Mouse (Mus musculus) heart, embryonic 13.5 days (tissue): ENCODE results near the gene Galnt14. TPM values are rescaled to one million over a fixed set of nuclear protein-coding genes. Genes with fewer than 3 reads are reported as not detected.

Source experiments
- polyA plus RNA-seq: library from polyadenylated mRNA; unstranded; fragments of >200 nt; fragmentation: Nextera tagmentation; extraction: Ambion mirVana; gene quantifications from 2 replicates; pipeline ENCODE4 v1.2.1, GENCODE M21; 2015

Galnt14 gene
- polyA plus RNA-seq, 1 experiment from 2014 or later: 1.1 TPM

Other genes starting within 250 kb of the Galnt14 start
- gene Ehd3, start 93.7 kb upstream of the Galnt14 start, polyA plus RNA-seq: 2.8 and 2.9 TPM in 2 replicates
- gene Xdh, start 239.7 kb upstream of the Galnt14 start, polyA plus RNA-seq: 0.27 and 0.33 TPM in 2 replicates